Mouse (Mus musculus) urinary bladder, adult 2 months (tissue): Measurements from ENCODE around the gene Ctnnb1. TPM values are rescaled to one million over a fixed set of nuclear protein-coding genes. Genes with fewer than 3 reads are reported as not detected.
"Not testable (repeated sequence)": the region's sequence is repeated elsewhere in the genome, so short reads cannot be mapped to it uniquely, and the experiment has no call there.

Source experiments
- DNase-seq: peaks from one replicate; pipeline ENCODE4 v3.0.0; 2022; ENCODE audit warnings: low spot score
- polyA plus RNA-seq: library from polyadenylated mRNA; depleted of rRNA; stranded (reverse); fragments of >200 nt; gene quantifications from 2 replicates; pipeline ENCODE4 v1.2.3, GENCODE M21; 2012; rRNA removed

The Ctnnb1 gene
- 252 and 357 TPM in 2 replicates for polyA plus RNA-seq

DNA sequence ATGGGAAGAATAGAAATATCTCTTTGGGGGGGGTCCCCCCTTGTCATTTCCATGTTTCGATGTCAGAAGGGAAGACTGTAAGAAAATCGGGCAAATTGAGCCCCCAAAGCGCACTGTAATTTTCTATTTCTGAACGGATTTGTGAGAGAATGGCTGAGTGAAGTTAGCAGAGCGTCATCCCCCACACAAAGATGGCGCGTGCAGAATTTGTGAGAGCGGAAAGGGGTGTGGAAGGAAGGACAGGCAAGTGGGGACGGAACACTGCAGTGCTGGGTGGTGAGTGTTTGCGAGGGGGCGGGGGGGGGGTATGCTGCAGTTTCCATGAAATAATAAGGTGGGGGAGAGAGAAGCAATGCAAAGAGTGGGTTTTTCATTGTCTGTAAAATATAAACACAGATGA, at the start of gene Ctnnb1:
Gene Ctnnb1 (plus strand): TSS at position 136 of the 400 bp plus-strand sequence.
- DNase-seq = no peak

DNA sequence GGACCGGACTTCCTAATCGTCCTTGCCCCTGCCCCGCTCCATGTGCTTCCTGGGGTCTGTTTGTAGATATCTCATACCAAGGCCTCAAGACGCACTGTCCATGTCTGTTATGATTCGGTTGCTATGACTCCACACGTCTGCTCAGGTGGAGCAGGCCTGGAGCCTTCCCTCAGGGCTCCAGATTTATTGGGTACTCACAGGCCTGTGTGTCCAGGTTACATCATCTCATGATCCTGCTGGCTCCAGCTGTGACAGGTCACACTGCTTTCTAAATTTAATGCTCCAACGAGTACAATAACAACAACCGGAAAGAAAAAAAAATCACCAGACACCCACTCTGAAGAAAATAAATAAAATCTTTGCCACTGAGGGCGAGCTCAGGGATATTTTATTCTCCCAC, 48.7 kb upstream of the Ctnnb1 start:
- no peak for DNase-seq

DNA sequence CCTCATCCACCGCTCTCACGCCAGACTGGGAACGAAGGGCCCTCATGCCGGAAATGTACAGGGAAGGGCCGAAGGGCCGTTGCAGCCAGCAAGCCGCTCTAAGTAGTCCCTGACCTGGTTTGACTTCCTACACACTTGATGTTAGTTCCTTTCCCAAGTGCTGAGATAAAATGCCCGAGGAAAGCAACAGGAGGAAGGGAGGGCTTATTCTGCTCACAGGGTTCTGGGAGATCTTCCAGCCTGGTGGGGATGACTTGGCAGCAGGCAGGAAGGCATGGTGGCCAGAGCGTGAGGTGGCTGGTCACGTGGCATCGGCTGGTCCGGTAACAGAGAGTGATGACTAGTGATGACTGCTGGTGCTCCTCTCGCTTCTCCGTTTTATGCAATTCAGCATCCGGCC, 47.9 kb upstream of the Ctnnb1 start:
- no peak for DNase-seq

DNA sequence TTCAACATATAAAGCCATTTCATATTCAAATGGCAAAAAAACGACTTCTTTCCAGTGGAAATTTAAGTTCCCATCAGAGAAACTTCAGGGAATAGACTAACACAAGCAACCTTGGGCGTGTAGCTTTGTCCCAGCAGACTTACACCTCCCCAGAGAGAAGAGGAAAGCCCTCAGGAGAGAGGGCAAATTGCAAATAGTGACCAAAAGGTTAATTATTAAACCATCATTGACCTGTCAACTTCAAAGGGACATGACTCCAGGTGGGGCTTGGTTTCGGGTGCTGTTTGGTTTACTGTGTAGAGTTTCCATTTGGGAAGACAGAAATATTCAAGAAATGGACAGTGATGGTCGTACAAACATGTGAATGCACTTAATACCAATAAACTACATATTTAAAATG, 47.2 kb upstream of the Ctnnb1 start:
- DNase-seq = no peak

DNA sequence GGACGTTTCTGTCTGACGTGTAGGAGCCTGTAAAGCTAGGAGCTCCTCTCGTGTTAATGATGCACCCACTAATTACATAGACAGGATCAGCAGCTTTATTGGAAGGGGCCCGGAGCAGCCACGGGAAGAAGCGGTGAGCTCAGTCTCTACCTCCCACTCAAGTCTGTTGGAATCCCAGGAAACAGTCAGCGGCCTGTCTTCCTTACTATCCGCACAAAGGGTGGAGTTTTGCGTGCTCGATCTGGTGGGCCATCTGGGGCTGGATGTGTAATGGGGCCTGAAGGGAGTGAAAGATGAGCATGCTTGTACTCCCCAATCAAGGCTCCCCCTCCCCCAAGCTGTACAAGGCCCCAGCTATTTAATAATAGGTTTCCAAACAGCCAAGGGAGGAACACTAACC, 44.3 kb upstream of the Ctnnb1 start:
- DNase-seq = no peak

DNA sequence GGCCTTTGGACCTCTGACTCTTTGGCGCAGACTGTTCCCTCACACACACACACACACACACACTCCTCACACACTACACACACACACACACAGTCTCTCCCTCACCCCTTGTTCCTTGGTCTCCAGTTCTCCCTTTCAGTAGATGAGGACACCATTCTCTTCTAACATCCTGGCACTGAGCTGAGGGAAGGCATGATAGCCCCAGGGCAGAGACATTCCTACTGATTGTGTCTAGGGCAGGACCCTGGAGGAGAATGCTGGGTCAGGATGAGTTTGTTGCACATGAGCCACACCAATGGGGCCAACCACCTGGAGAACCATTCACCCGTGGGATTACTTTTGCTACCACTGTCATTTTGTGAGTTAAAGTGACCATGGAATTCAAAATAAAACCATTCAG, 41.4 kb upstream of the Ctnnb1 start:
- DNase-seq = no peak

DNA sequence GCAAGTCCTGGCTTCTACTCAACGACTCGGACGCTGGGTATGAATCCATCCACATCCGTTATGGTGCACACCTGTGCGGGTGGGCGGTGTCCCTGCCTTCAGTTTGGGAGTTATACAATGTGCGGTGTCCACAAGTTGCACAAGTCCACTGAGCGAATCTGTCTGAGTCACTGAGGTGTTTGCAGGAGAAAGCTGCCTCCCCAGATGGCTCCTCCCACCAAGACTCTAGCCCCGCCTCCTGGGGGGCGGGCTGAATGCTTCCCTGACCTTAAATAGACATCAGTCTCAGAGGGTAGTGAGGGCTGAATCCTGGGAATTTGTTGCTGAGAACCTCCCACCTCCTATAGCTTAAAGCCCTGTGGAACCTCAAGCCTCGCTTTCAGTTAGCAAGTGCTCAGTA, 35.6 kb upstream of the Ctnnb1 start:
- no peak for DNase-seq

DNA sequence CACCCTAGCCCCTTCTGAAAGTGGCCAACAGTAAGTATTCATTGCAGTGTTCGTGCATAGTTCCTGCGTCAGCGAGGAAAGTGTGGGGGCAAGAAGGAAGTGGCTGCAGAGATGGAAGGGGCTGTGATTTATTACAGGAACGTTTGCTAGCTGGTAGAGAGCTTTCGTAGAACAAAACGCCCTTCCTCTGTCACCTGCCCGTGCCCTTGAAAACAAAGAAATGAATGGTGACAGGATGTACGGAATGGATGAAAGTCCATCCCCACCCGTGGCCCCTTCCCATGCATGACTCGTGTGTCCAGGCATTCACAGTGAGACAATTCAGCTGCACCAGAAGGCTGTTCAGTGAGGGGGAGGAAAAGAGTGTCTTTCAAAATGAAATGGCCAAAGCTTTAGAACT, 35.0 kb upstream of the Ctnnb1 start:
- no peak for DNase-seq

DNA sequence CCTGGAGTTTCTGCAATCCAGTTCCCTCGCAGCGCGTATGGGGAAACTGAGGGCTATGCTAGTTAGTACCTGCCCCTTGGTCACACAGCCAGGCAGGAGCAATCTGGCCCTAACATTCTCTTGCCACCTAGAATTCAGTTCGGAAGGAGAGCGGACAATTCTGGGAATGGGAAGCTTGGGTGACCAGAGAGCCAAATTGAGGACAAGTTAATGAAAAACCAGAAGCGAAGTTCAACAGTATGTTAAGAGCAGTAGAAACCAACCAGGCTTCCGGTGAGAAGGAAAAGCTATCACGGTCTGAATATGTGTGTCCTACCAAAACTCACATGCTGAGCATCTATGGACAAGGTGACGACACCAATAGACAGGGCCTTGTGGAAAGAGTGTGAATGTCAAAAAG, 34.6 kb upstream of the Ctnnb1 start:
- no peak for DNase-seq

DNA sequence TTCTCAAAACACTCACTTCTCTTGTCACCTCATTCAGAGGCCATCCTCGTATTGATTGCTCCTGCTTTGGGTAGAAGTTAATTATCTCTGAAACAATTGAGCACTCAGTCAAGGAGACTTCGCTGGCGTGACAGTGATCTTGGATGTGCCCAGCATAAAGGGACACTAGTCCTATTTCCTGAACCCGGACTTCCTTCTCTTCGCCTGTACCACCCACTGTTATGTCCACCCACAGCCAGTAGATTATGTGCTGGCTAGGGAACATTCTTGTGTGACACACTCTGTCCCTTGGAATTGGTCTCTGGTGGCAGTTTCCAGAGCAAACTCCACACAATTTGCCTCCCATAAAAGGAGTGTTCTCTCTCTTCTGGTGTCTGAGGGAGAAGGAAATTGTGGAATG, 32.5 kb upstream of the Ctnnb1 start:
- no peak for DNase-seq

DNA sequence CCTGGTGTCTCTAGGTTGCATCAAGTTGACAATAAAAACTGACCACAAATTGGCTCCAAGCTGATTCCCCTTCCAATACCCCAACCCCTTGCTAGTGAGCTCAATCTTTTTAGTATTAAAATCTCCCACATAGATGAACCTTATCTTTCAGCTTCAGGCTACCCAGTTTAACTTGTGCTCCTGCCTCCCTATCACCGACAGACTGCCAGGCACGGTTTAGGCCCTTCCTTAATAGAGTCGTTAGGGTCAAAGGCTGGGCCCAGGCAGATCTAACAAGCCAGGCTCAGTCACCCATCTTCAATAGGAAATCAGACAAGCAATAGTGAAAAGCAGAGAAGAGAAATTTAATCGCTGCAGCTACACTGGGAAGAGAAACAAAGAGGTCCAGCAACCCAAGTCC, 31.7 kb upstream of the Ctnnb1 start:
- DNase-seq = no peak

DNA sequence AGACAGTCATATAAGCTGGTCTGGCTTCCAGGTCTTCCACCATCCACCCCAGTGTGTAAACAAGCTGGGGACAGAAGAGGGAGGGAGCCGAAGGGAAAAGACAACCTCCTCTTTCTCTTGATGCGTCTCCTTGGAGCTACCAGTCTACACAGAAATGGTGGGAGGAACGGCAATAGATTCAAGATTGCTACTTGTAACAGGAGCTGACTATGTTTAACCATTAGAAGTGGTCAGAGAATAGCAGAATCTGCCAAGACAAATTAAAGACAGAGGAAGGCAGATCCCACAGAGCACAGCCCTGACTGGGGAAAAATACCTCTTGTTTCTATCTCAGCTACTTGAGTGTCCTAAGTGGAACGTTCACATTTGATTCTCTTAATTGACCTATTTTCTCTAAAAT, 29.2 kb upstream of the Ctnnb1 start:
- no peak for DNase-seq

DNA sequence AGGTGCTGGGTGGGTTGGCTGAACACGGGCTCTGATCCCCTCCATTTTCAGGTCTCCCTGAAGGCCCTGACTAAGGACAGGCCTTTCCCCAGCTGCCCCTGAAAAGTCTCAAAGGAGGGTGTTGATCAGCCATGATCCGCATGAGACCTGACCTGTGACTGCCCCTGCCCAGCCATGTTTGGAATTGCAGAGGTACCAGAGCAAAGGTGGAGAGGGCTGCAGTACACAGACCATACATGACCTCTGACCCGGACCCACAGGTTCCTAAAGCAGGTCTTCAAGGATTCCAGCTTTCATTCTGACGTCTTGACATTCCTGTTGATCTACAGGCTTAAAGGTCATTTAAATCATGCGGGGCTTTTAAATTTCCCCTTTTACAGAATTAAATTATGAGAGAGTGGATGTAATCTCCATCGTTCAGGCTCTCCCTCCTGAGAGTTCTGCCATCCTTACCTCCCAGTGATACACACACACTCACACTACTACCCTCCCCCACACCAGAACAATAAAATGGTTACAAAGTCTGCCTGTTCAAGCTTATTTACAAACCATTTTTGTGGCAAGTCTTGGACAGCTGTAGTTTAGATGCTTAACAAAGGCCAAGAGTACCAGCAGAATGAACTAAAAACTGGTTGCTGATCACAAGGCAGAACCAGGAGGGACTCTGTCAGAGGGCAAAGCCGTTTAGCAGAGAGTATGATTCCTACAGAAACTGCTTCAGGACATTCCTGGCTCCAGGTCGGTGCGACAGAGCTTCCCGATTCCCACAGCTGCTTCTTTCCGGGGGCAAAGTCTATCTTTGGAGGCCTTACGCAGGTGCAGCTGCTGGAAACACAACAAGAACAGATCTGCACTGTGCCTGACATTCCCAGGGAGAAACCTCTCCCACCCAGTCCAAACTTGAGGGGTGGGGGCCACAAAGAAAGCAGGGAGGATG, 28.4 kb upstream of the Ctnnb1 start:
- DNase-seq = no peak

DNA sequence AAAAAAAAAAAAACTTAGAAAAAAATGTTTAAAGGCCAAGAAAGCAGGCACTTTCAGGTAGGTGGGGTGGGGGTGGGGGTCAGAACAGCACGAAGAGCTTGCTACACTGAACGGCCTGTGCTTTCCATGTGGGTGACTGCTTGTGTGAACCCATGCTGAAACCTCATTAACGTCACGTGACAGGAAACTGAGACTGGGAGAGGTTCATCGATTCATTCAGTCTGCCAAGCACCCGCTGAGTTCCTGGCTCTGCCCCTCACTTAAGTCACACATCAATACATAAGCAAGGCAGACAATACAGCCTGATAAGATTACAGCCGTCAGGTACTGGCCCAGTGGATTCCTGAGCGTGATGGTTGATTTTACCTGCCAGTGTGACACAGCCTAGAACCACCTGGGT, 26.5 kb upstream of the Ctnnb1 start:
- DNase-seq = no peak

DNA sequence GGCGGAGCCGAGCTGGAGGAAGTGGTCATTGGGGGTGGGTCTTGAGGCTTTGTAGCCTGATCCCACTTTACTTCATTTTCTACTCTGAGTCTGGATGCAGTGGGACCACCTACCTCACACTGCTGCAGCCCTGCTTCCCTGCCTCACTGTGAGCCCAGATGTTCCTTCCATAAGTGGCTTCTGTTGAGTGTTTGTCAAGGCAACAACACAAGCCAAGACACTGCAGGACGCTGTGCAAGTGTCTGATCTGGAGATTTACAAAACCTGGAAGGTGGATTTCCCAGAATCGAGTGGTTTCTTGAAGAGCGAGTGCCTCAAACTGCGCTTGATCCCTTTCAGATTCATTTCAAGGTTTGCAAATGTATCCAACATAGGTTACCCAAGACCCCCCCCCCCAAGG, 20.6 kb upstream of the Ctnnb1 start:
- no peak for DNase-seq

DNA sequence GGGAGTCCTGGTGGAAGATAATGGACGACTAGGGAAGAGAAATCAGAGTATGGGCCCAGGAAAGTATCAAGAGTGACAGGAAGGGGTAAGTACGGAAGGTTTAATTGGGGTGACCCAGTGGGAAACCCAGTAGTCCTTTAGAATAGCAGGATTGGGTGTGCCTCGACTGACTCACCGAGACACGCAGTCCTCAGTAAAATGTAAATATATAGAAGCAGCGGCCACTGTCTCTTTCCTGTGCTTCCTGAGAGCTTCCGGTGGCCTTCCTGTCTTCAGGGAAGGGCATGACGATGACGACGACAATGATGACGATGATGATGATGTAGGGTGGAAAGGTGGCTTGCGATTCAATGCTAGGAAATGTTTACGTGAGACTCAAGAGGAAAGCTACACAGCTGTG, 15.9 kb upstream of the Ctnnb1 start:
- no peak for DNase-seq

DNA sequence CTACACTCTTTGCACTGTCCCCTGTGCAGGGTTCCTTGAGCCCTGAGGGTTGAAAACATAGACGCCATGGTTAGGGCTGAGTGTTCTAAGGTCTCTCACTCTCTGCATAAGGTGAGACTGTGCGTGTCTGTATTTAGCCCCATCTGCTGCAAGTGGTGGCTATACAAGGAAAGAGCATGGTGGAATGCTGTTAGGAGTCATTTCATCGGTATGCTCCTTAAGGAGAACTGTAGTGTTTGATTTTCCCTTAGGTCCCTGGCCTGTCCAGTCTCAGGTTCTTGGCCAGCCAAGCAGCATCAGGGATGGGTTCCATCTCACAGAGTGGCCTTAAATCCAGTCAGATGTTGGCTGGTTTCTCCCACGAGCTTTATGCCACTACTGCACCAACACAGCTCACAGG, 14.6 kb upstream of the Ctnnb1 start:
- DNase-seq = no peak

DNA sequence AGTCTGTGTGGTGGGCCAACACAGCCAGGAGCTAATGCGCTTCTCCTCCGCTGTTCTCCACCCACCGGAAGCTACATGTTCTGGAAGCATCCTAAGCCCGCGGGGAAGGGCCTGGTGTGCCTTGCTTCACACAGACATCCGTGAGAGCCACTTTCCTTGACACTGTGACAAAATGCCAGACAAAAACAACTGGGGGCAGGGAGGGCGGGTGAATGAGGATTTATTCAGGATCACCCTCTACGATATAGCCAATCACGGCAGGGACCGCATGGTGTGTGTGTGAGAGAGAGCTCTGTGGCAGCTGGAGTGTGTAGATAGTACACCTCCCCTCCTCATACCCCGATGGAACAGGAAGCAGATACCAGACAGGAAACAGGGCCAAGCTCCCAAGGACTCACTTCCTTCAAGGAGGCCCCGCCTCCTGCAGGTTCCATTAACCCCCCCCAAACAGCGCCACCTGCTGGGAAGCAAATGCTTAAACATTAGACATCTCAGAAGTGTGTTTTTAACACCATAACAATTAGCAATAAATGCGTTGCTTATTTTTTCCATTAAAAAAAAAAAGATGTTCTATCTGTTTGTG, 14.0 kb upstream of the Ctnnb1 start:
- no peak for DNase-seq

DNA sequence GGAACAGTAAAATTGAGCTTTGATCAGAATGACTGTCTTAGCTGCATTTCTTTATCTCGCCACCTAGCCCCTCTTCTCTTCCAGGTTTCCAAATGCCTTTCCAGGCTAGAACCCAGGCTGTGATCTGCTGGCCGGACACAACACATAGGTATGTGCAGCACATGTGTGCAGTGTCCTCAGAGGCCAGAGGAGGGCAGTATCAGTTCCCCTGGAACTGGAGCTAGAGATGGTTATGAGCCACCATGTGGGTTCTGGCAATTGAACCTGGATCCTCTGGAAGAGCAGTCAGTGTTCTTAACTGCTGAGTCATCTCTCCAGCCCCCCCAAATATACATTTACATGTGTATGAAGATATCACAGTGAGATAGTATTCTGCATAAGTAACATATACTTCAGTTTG, 11.4 kb upstream of the Ctnnb1 start:
- DNase-seq = not testable (repeated sequence)

DNA sequence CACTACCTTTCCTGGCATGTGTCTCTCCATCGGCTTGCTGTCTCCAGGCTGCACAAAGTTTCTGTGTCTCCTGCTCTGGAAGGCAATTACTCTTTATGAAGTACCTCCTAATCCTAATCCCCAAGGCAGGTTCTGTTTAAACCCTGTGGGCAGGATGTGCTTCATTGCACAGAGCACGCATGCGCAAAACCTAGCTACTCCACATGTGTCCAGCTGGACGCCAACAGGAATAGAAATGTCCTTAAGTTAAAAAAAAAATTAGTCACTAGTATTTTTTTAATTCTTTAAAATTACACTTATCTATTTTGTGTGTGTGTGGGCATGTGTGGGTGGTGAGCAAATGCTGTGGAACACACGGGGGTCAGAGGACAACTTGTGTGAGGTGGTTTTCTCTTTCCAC, 10.8 kb upstream of the Ctnnb1 start:
- no peak for DNase-seq

DNA sequence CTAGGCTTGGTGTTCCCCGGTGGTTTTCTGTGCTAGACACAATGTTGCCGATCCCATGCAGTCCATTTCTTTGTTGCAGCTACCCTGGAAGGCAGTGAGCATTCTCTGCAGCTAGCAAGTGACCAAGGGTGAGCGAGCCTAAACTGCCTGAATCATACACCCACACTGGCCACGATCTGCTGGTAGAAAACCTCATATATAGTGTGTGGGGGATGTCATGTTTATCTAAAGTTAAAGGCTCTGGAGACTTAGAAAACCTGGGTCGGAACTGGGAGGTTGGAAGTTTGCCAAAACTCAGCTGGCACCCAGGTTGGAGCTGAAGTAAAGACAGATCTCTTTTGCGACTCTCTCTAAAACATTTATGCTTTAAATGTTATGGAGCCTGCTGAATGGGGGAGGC, 10.4 kb upstream of the Ctnnb1 start:
- no peak for DNase-seq

DNA sequence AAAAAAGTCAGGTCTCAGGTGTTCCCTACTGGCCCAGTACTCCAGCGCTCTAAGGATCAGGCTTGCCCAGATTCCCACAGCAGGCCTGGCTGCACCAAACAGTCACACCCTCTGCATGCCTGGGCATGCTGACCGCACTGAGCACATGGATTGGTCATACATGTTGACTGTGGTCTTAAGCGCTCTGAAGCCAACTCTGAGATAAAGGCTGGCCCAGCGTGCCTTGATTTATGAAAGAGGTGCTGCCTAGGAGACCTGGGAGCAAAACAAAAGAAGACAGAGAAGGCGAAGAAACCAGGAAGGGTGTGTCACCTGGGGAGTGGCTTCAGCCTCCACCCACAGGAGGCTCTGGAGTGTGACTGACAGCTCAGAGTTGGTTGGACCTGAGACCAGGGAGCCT, 9.9 kb upstream of the Ctnnb1 start:
- peak; percentile 31 for DNase-seq

DNA sequence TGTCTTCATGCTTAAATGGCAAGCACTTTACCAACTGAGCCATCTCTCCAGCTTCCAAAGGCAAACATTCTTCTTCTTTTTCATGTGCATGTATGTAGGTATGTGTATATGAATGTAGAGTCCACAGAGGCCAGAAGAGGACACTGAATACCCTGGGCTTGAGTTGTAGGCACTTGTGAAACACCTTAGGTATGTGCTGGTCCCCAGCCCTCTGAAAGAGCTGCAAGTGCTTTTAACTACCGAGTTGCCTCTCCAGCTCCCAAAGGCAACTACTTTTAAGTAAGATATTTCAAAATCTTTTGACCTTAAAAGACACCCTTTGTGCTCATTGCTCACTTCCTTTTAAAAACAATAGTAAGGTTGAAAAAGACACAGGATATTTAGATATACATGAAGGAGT, 2.9 kb upstream of the Ctnnb1 start:
- DNase-seq = no peak
